Mouse (Mus musculus): ENCODE measurements around the gene Cby1. TPM values are rescaled to one million over a fixed set of nuclear protein-coding genes. Genes with fewer than 3 reads are reported as not detected.
A peak's percentile ranks its signal among the peaks of the same experiment; 100 is the strongest.
"Not testable (repeated sequence)": the region's sequence is repeated elsewhere in the genome, so short reads cannot be mapped to it uniquely, and the experiment has no call there.

The Cby1 gene
- polyA plus RNA-seq, 1 experiment, result 13.3 TPM

DNA sequence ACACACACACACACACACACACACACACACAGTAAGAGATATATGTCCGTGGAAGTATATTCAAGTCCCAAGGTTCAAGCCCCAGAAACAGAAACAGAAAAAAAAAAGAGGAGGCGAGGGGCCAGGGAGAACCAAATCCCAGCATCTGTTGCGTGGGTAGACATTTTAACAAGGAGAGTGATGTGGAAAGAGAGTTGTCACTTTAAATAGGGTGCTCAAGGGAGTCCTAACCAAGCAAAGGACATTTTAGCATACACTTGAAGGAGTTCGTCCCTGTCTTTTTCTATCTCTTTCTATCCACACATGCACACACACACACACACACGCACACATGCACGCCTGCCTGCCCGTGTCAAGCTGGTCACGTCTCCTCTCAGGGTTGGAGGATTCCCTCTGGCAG lies 5.7 kb downstream of the Cby1 start:
- TF ChIP-seq CTCF (IDR thresholded peaks at IDR 0.05; ENCODE audit: control insufficient read depth, insufficient read depth, low read length), result no peak
- TF ChIP-seq POLR2A (IDR thresholded peaks at IDR 0.05; ENCODE audit: borderline replicate concordance, control insufficient read depth, low read depth, low read length), result no peak
- 86% methylated on average over 8 of the region's 8 CpGs for WGBS
- Histone ChIP-seq H3K27ac (ENCODE audit: control insufficient read depth, insufficient read depth, low read depth, low read length, poor library complexity) (no peak overlapping the region), H3K4me1 (ENCODE audit: control insufficient read depth, insufficient read depth, low read length) (no peaks in the 10 kb centered on the region), H3K4me3 (replicated peaks; ENCODE audit: control insufficient read depth, low read depth, low read length) (no peak overlapping the region)

GRCm38 (mm10) chr15:79669195-79669594 lies 10.2 kb downstream of the Cby1 start:
- 75% methylated on average over 10 of the region's 10 CpGs for WGBS
- Histone ChIP-seq H3K27ac (ENCODE audit: control insufficient read depth, insufficient read depth, low read depth, low read length, poor library complexity) (no peak overlapping the region), H3K4me1 (ENCODE audit: control insufficient read depth, insufficient read depth, low read length) (peaks cover 1% of the 10 kb centered on the region; the same call in 1 of the 2 replicates), H3K4me3 (replicated peaks; ENCODE audit: control insufficient read depth, low read depth, low read length) (no peak overlapping the region)
- TF ChIP-seq CTCF (IDR thresholded peaks at IDR 0.05; ENCODE audit: control insufficient read depth, insufficient read depth, low read length), result no peak

DNA sequence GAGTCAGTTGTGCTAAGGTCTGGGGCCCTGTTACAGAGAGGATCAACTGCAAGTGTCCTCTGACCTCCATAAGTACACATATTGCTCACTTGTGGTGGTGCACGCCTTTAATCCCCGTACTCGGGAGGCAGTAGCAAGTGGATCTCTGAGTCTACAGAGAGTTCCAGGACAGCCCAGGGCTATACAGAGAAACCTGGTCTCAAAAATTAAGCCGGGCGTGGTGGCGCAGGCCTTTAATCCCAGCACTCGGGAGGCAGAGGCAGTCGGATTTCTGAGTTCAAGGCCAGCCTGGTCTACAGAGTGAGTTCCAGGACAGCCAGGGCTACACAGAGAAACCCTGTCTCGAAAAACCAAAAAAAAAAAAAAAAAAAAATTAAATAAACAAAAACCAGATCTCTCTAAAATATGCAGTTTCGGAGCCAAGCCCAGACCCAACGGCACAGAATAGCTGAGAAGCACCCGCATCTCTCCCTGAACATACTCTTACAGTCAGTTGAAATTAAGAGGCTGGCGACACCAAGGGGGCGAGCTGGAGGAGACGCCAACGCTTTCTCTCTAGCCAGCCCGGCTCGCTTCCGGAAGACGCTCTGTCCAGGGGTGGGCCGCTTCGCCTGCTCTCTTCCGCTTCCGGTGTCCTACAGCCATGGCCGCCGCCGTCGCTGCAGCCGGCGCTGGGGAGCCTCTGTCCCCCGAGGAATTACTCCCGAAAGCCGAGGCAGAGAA lies 11.4 kb downstream of the Cby1 start, which contains the start of gene Tomm22:
Gene Tomm22, plus strand, starts transcription at position 613 of the 723 bp plus-strand sequence.
- peak within 1 kb of the TSS; percentile 87 for H3K4me3 ChIP-seq (replicated peaks; ENCODE audit: control insufficient read depth, low read depth, low read length)
- peak; percentile 65 for TF ChIP-seq CTCF (IDR thresholded peaks at IDR 0.05; ENCODE audit: control insufficient read depth, insufficient read depth, low read length)
- TF ChIP-seq POLR2A (IDR thresholded peaks at IDR 0.05; ENCODE audit: borderline replicate concordance, control insufficient read depth, low read depth, low read length), result peak; percentile 72; the same call in 1 of the 2 replicates
- H3K4me1 ChIP-seq (ENCODE audit: control insufficient read depth, insufficient read depth, low read length), result peaks cover 1% of the 10 kb centered on the region; the same call in 1 of the 2 replicates
- peak within 1 kb of the TSS; percentile 55; the same call in 1 of the 2 replicates for H3K27ac ChIP-seq (ENCODE audit: control insufficient read depth, insufficient read depth, low read depth, low read length, poor library complexity)
- WGBS, result 17% methylated on average over 33 of the region's 33 CpGs

GRCm38 (mm10) chr15:79670972-79671299 lies 11.9 kb downstream of the Cby1 start:
- WGBS, result under 1% methylated on average over 37 of the region's 37 CpGs
- peak overlapping the region; percentile 87 for H3K4me3 ChIP-seq (replicated peaks; ENCODE audit: control insufficient read depth, low read depth, low read length)

GRCm38 (mm10) chr15:79671828-79672348 lies 12.9 kb downstream of the Cby1 start:
- WGBS, result 71% methylated on average over 11 of the region's 11 CpGs
- H3K4me1 ChIP-seq (ENCODE audit: control insufficient read depth, insufficient read depth, low read length); H3K27ac ChIP-seq (ENCODE audit: control insufficient read depth, insufficient read depth, low read depth, low read length, poor library complexity): not testable (repeated sequence)
- peak overlapping the region; percentile 48 for H3K4me3 ChIP-seq (replicated peaks; ENCODE audit: control insufficient read depth, low read depth, low read length)

More at GRCm38 (mm10) chr15:79670972-79671299, 11.9 kb downstream of the Cby1 start:
- H3K27ac ChIP-seq (ENCODE audit: control insufficient read depth, insufficient read depth, low read depth, low read length, poor library complexity), result peak overlapping the region; percentile 55; the same call in 1 of the 2 replicates
- peaks cover 1% of the 10 kb centered on the region; the same call in 1 of the 2 replicates for H3K4me1 ChIP-seq (ENCODE audit: control insufficient read depth, insufficient read depth, low read length)
- TF ChIP-seq CTCF (IDR thresholded peaks at IDR 0.05; ENCODE audit: control insufficient read depth, insufficient read depth, low read length), result no peak
- TF ChIP-seq POLR2A (IDR thresholded peaks at IDR 0.05; ENCODE audit: borderline replicate concordance, control insufficient read depth, low read depth, low read length), result no peak

DNA sequence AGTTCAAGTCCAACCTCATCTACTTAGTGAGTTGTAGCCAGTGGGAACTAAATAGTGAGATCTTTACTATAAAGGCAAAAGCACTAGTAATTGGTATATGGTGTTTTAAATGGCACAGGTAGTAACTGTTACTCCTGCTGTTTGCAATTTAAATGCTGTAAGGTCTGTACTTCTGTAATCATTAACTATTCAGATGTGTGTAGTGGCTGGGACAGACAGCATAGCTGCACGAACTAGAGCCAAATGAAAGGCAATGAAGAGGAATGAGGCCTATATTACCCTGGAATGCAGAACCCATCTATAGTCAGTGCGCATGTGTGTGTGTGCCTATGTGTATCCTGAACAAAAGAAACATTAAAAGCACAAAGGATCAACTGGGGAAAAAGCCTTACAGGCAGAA lies 18.9 kb downstream of the Cby1 start:
- H3K27ac ChIP-seq (ENCODE audit: control insufficient read depth, insufficient read depth, low read depth, low read length, poor library complexity), result no peak overlapping the region
- TF ChIP-seq CTCF (IDR thresholded peaks at IDR 0.05; ENCODE audit: control insufficient read depth, insufficient read depth, low read length) (no peak), POLR2A (IDR thresholded peaks at IDR 0.05; ENCODE audit: borderline replicate concordance, control insufficient read depth, low read depth, low read length) (no peak)
- no peaks in the 10 kb centered on the region for H3K4me1 ChIP-seq (ENCODE audit: control insufficient read depth, insufficient read depth, low read length)
- no peak overlapping the region for H3K4me3 ChIP-seq (replicated peaks; ENCODE audit: control insufficient read depth, low read depth, low read length)
- WGBS, result 86% methylated on average over 2 of the region's 2 CpGs

GRCm38 (mm10) chr15:79681973-79682372 lies 23.0 kb downstream of the Cby1 start:
- H3K4me3 ChIP-seq (replicated peaks; ENCODE audit: control insufficient read depth, low read depth, low read length), result no peak overlapping the region
- WGBS, result 85% methylated on average over 4 of the region's 4 CpGs
- no peak for TF ChIP-seq CTCF (IDR thresholded peaks at IDR 0.05; ENCODE audit: control insufficient read depth, insufficient read depth, low read length)
- TF ChIP-seq POLR2A (IDR thresholded peaks at IDR 0.05; ENCODE audit: borderline replicate concordance, control insufficient read depth, low read depth, low read length), result no peak
- H3K4me1 ChIP-seq (ENCODE audit: control insufficient read depth, insufficient read depth, low read length), result no peaks in the 10 kb centered on the region; the same call in 1 of the 2 replicates
- H3K27ac ChIP-seq (ENCODE audit: control insufficient read depth, insufficient read depth, low read depth, low read length, poor library complexity), result no peak overlapping the region

DNA sequence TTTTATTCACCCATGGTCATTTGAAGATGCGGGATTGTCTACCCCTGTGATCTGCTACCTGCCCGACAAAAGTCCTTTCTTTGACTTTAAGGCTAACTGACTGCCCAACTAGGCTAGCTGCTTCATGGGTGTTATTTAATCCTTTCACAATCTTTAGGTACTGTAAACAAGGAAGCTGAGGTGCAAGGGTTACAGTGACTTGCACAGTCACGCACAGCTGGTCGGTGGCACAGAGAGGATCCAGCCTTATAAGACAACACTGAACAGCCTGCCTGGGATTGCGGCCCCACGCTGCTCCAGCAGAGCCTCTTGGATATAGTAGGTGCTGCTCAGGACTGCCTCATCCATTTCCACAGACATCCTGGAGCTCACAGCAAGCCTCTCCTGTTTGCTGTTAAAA lies 24.1 kb downstream of the Cby1 start:
- Histone ChIP-seq H3K4me1 (ENCODE audit: control insufficient read depth, insufficient read depth, low read length) (no peaks in the 10 kb centered on the region; the same call in 1 of the 2 replicates), H3K27ac (ENCODE audit: control insufficient read depth, insufficient read depth, low read depth, low read length, poor library complexity) (peak overlapping the region; percentile 49), H3K4me3 (replicated peaks; ENCODE audit: control insufficient read depth, low read depth, low read length) (peak overlapping the region; percentile 25)
- TF ChIP-seq CTCF (IDR thresholded peaks at IDR 0.05; ENCODE audit: control insufficient read depth, insufficient read depth, low read length), result no peak
- TF ChIP-seq POLR2A (IDR thresholded peaks at IDR 0.05; ENCODE audit: borderline replicate concordance, control insufficient read depth, low read depth, low read length), result no peak
- 47% methylated on average over 6 of the region's 6 CpGs for WGBS

All from bone marrow, adult 2 months (tissue).